Mouse (Mus musculus) MEL (cell line): ENCODE data around the gene Clpsl2. TPM values are rescaled to one million over a fixed set of nuclear protein-coding genes. Genes with fewer than 3 reads are reported as not detected.

ENCODE experiments used
- DNase-seq: peaks from one replicate; pipeline ENCODE4 v3.0.0; 2011; ENCODE audit warnings: low read depth, low spot score
- H3K27ac ChIP-seq: 2 replicates; pipeline ENCODE4 v1.5.1; 2012; ENCODE audit warnings: low read depth, mild to moderate bottlenecking, control low read depth, low read length, moderate library complexity; ENCODE audit not compliant: control insufficient read depth
- H3K27me3 ChIP-seq, 2 experiments: fragments of 150-350 bp in 1 of 2; sonication (generic) in 1 of 2; 2 replicates each; pipeline ENCODE4 v1.6.1; 2012; ENCODE audit warnings: low read length in 2 of 2, mild to moderate bottlenecking in 2 of 2, improper control_type of control experiment in 1 of 2, moderate library complexity in 1 of 2; ENCODE audit not compliant: insufficient read depth in 2 of 2, control insufficient read depth in 1 of 2
- H3K36me3 ChIP-seq, 2 experiments: 2 replicates each; pipeline ENCODE4 v1.6.1; 2012 to 2014; ENCODE audit warnings: low read length in 2 of 2, improper control_type of control experiment in 1 of 2, inconsistent platforms in 1 of 2, mild to moderate bottlenecking in 1 of 2; ENCODE audit not compliant: insufficient read depth in 2 of 2, control insufficient read depth in 1 of 2
- H3K4me1 ChIP-seq, 2 experiments: fragments of 150-350 bp in 1 of 2; sonication (generic) in 1 of 2; 2 replicates each; pipeline ENCODE4 v1.6.1; 2012; ENCODE audit warnings: low read length in 2 of 2, improper control_type of control experiment in 1 of 2, mild to moderate bottlenecking in 1 of 2; ENCODE audit not compliant: insufficient read depth in 2 of 2, control insufficient read depth in 1 of 2
- H3K4me3 ChIP-seq, 2 experiments: fragments of 150-350 bp in 1 of 2; sonication (generic) in 1 of 2; 2 replicates each; pipeline ENCODE4 v1.5.1; 2012; ENCODE audit warnings: low read depth in 2 of 2, low read length in 2 of 2, mild to moderate bottlenecking in 2 of 2, moderate library complexity in 2 of 2, control low read depth in 1 of 2, improper control_type of control experiment in 1 of 2; ENCODE audit not compliant: control insufficient read depth in 1 of 2, insufficient read depth in 1 of 2
- H3K79me2 ChIP-seq: 2 replicates; pipeline ENCODE4 v1.6.1; 2012; ENCODE audit warnings: mild to moderate bottlenecking, low read length, moderate library complexity; ENCODE audit not compliant: control insufficient read depth, poor library complexity, insufficient read depth
- H3K9ac ChIP-seq: 2 replicates; pipeline ENCODE4 v1.6.1; 2012; ENCODE audit warnings: low read depth, mild to moderate bottlenecking, control low read depth, low read length, moderate library complexity; ENCODE audit not compliant: control insufficient read depth, poor library complexity, severe bottlenecking
- H3K9me3 ChIP-seq: fragments of 150-350 bp; sonication (generic); replicated peaks from 2 replicates; pipeline ENCODE4 v1.6.1; 2012; ENCODE audit warnings: mild to moderate bottlenecking, low read length, improper control_type of control experiment, moderate library complexity; ENCODE audit not compliant: insufficient read depth
- CHD2 ChIP-seq: IDR thresholded peaks from 2 replicates; pipeline ENCODE4 v1.6.1; 2011; ENCODE audit warnings: low read length, improper control_type of control experiment
- CTCF ChIP-seq, 3 experiments: IDR thresholded peaks in 2 of 3; conservative IDR thresholded peaks in 1 of 3; 2 replicates each; pipeline ENCODE4 v1.5.1; 2011 to 2012; ENCODE audit warnings: low read length in 3 of 3, low read depth in 2 of 3, mild to moderate bottlenecking in 2 of 3, improper control_type of control experiment in 1 of 3, inconsistent platforms in 1 of 3, mixed read lengths in 1 of 3, moderate library complexity in 1 of 3; ENCODE audit not compliant: control insufficient read depth in 1 of 3, insufficient read depth in 1 of 3, poor library complexity in 1 of 3, severe bottlenecking in 1 of 3
- ELF1 ChIP-seq: IDR thresholded peaks from 2 replicates; pipeline ENCODE4 v1.6.1; 2014; ENCODE audit warnings: low read depth, mild to moderate bottlenecking, inconsistent platforms, low read length, improper control_type of control experiment, moderate library complexity
- ETS1 ChIP-seq: IDR thresholded peaks from 2 replicates; pipeline ENCODE4 v1.6.1; 2012; ENCODE audit warnings: low read depth, mild to moderate bottlenecking, inconsistent platforms, low read length, improper control_type of control experiment, moderate library complexity
- GABPA ChIP-seq: IDR thresholded peaks from 2 replicates; pipeline ENCODE4 v1.6.1; 2012; ENCODE audit warnings: low read depth, mild to moderate bottlenecking, inconsistent platforms, low read length, improper control_type of control experiment, moderate library complexity
- JUND ChIP-seq: IDR thresholded peaks from 2 replicates; pipeline ENCODE4 v1.6.1; 2011; ENCODE audit warnings: low read depth, mild to moderate bottlenecking, improper control_type of control experiment, low read length
- MAZ ChIP-seq: IDR thresholded peaks from 2 replicates; pipeline ENCODE4 v1.6.1; 2012; ENCODE audit warnings: low read depth, mild to moderate bottlenecking, inconsistent platforms, low read length, improper control_type of control experiment
- RAD21 ChIP-seq: IDR thresholded peaks from 2 replicates; pipeline ENCODE4 v1.6.1; 2011; ENCODE audit warnings: mild to moderate bottlenecking, low read depth, low read length, improper control_type of control experiment
- SMC3 ChIP-seq: IDR thresholded peaks from 2 replicates; pipeline ENCODE4 v1.6.1; 2011; ENCODE audit warnings: low read depth, low read length, improper control_type of control experiment
- TCF12 ChIP-seq: IDR thresholded peaks from 2 replicates; pipeline ENCODE4 v1.6.1; 2014; ENCODE audit warnings: low read depth, mild to moderate bottlenecking, inconsistent platforms, low read length, improper control_type of control experiment, moderate library complexity
- USF1 ChIP-seq: IDR thresholded peaks from 2 replicates; pipeline ENCODE4 v1.6.1; 2014; ENCODE audit warnings: low read depth, mild to moderate bottlenecking, inconsistent platforms, low read length, improper control_type of control experiment, moderate library complexity
- polyA plus RNA-seq, 2 experiments: library from polyadenylated mRNA; stranded (reverse) in 1 of 2; unstranded in 1 of 2; fragments of >175 nt in 1 of 2; fragments of >200 nt in 1 of 2; gene quantifications; 2 replicates each; pipeline versions ENCODE4 v1.2.1 to v1.2.4; 2012; ENCODE audit warnings: low replicate concordance in 2 of 2, low read depth in 1 of 2; ENCODE audit not compliant: insufficient read length in 2 of 2, insufficient read depth in 1 of 2, missing spikeins in 1 of 2
- total RNA-seq: library from RNA; depleted of rRNA; stranded (reverse); fragments of 300-350 nt; gene quantifications from 2 replicates; pipeline ENCODE4 v1.2.3, GENCODE M21; 2012

The Clpsl2 gene
- total and polyA plus RNA-seq, 3 experiments: not detected

DNA sequence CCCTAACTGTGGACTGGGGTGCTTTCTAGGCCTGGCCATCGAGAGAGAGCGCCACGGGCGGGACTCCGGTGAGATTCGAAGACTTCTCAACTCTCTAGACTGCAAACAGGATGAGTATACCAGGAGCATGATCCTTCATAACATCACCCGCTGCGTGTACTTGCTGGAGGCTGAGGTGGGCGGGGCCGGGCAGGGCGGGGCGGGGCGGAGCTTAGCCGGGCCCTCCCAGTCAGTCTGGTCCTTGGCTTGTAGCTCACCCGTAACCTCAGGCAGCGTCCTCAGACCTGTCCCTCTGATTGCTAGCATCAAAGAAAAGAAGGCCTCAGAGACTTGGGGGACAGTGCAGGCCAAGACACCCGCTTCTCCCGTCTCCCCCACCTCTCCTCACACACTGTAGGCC lies 17.3 kb upstream of the Clpsl2 start:
- TF ChIP-seq ETS1: no peak
- no peak for TF ChIP-seq TCF12
- Histone ChIP-seq H3K27ac (no peak overlapping the region), H3K9ac (no peak overlapping the region), H3K4me1 (peaks cover 2 to 9% of the 10 kb centered on the region in 2 experiments; a peak in 3 of 4 replicates), H3K36me3 (peaks cover 0 to 8% of the 10 kb centered on the region in 2 experiments; a peak in 2 of 4 replicates), H3K79me2 (no peaks in the 10 kb centered on the region), H3K4me3 (no peak overlapping the region), H3K9me3 (no peaks in the 10 kb centered on the region), H3K27me3 (no peaks in the 10 kb centered on the region)
- peak; percentile 54 for DNase-seq

DNA sequence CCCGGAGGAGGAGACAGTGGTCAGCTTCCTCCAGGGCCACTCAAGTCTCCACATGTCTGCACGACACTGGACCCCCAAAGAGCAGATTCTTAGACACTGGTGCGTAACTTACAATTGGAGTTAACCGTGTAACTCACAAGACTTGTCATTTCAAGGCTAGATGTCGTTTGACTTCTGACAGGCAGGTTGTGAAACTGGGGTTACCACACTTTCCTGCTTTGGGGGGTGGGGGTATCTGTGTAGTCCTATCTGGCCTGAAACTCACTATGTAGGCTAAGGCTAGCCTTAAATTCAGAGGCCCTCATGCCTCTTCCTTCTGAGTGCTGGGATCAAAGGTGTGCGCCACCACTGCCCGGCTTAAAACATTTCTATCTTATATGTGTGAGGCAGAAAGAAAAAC lies 16.7 kb upstream of the Clpsl2 start:
- Histone ChIP-seq H3K79me2 (no peaks in the 10 kb centered on the region), H3K9me3 (no peaks in the 10 kb centered on the region), H3K36me3 (peaks cover 0 to 2% of the 10 kb centered on the region in 2 experiments; a peak in 2 of 4 replicates), H3K27ac (no peak overlapping the region), H3K27me3 (no peaks in the 10 kb centered on the region), H3K4me1 (peaks cover 0 to 3% of the 10 kb centered on the region in 2 experiments; a peak in 2 of 4 replicates), H3K4me3 (no peak overlapping the region), H3K9ac (no peak overlapping the region)
- no peak for DNase-seq
- TF ChIP-seq USF1: no peak

DNA sequence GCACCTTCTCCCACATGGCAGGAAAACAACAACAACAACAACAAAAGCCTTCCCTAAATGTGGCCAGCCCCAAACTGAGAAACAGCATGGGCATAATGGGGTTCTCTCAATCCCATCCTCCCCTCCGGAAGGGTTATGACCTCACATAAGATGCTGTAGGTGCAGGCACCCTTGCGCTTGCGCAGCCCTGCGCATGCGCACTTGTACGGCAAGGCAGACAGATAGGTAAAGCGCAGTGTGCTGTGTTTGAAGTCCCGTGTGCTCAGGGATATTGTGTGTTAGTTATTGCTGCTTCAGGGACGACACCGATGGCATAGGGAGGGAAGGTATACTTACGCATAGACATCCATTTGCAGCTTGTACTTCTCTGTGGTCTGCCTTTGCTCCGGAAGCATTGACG lies 15.9 kb upstream of the Clpsl2 start:
- TF ChIP-seq ETS1: no peak
- Histone ChIP-seq H3K4me1 (no peaks in the 10 kb centered on the region), H3K79me2 (no peaks in the 10 kb centered on the region), H3K4me3 (no peak overlapping the region), H3K27ac (no peak overlapping the region), H3K9ac (no peak overlapping the region), H3K36me3 (no peaks in the 10 kb centered on the region), H3K27me3 (no peaks in the 10 kb centered on the region), H3K9me3 (no peaks in the 10 kb centered on the region)
- DNase-seq: no peak

DNA sequence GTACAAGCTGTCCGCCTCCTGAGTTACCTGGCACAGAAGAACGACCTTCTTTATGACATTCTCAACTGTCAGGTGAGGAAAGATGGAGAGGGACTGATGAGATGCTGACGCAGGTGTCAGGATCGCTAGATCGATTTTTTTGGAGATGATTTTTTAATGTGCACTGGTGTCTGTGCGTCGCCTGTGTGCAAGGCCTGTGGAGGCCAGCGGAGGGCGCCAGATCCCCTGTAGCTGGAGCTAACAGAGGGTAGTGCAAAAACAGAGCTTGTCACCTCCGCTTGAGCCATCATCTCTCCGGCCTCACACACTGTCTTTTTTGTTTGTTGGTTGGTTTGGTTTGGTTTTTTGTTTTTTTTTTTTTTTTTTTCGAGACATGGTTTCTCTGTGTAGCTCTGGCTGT lies 11.3 kb upstream of the Clpsl2 start:
- no peaks in the 10 kb centered on the region for H3K79me2 ChIP-seq
- DNase-seq: no peak

More for the DNA sequence above, 11.3 kb upstream of the Clpsl2 start:
- no peaks in the 10 kb centered on the region for H3K27me3 ChIP-seq
- peak; percentile 49 to 55 (median 50); a peak in 5 of 6 replicates for TF ChIP-seq CTCF (IDR thresholded peaks at IDR 0.05 in 2 of 3, conservative IDR thresholded peaks at IDR 0.05 in 1 of 3; ENCODE audit: control insufficient read depth in 1 of 3, insufficient read depth in 1 of 3, low read depth in 2 of 3, low read length in 3 of 3, poor library complexity in 1 of 3, severe bottlenecking in 1 of 3)
- no peak for TF ChIP-seq TCF12
- TF ChIP-seq SMC3: peak; percentile 14; the same call in 1 of the 2 replicates
- no peak for TF ChIP-seq ELF1
- peak; percentile 37 for TF ChIP-seq RAD21
- no peak for TF ChIP-seq GABPA
- TF ChIP-seq JUND: no peak
- TF ChIP-seq CHD2: no peak
- TF ChIP-seq MAZ: no peak
- no peaks in the 10 kb centered on the region for H3K9me3 ChIP-seq
- H3K9ac ChIP-seq: no peak overlapping the region
- H3K4me3 ChIP-seq: no peak overlapping the region
- no peaks in the 10 kb centered on the region for H3K36me3 ChIP-seq
- H3K4me1 ChIP-seq: no peaks in the 10 kb centered on the region
- no peak overlapping the region for H3K27ac ChIP-seq
